Mouse (Mus musculus): ENCODE data around the gene Mpp3. TPM values are rescaled to one million over a fixed set of nuclear protein-coding genes. Genes with fewer than 3 reads are reported as not detected.
A peak's percentile ranks its signal among the peaks of the same experiment; 100 is the strongest.

Gene Mpp3
- 4.9 and 8.0 TPM in 2 replicates for total RNA-seq (2014; rRNA removed; ENCODE audit: low replicate concordance)
- 1.7 and 2.2 TPM in 2 replicates for polyA plus RNA-seq (2015; fragmentation: Nextera tagmentation; extraction: Ambion mirVana)

DNA sequence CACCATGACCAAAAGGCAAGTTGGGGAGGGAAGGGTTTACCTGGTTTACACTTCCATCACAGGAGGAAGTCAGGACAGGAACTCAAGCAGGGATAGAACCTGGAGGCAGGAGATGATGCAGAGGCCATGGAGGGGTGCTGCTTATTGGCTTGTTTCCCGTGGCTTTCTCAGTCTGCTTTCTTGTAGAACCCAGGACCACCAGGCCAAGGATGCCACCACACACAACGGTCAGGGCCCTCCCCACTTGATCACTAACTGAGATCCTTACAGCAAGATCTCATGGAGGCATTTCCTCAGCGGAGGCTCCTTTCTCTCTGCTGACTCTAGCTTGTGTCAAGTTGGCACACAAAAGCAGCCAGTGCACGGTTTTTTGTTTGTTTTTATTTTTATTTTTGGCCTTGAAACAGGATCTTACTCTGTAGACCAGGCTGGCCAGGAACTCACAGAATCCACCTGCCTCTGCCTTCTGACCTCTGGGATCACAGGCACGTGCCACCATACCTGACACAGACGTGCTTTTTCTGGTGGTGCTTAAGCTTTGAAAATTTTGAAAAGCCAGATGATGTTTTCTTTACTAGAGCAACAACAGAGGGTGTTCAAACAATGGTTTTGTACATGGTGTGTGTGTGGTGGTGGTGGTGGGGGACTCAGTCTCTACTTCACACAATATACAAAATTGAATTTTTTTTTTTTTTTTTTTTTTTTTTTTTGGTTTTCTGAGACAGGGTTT is at the start of gene Mpp3:
Gene Mpp3, minus strand, starts transcription at position 375 of the 730 bp plus-strand sequence.
- Histone ChIP-seq H3K27ac (ENCODE audit: low read depth) (no peak within 1 kb of the TSS), H3K27me3 (ENCODE audit: control insufficient read depth, insufficient read depth, low read length) (peaks cover 9% of the 10 kb centered on the region; the same call in 1 of the 2 replicates), H3K9me3 (replicated peaks; ENCODE audit: control insufficient read depth, low read length) (no peaks in the 10 kb centered on the region), H3K9ac (replicated peaks; ENCODE audit: low read depth, low read length) (no peak within 1 kb of the TSS), H3K4me3 (ENCODE audit: low read depth, low read length) (peak within 1 kb of the TSS; percentile 70), H3K36me3 (replicated peaks; ENCODE audit: control insufficient read depth, insufficient read depth, low read length) (no peaks in the 10 kb centered on the region), H3K4me1 (ENCODE audit: control insufficient read depth, insufficient read depth) (0 out of 2 replicates have a peak, but pooled peaks cover 3% of the 10 kb centered on the region), H3K4me2 (ENCODE audit: low read depth, low read length) (peak within 1 kb of the TSS; percentile 94)
- ATAC-seq (ENCODE audit: insufficient read depth, low read depth), result no peak
- WGBS, result 75% methylated on average over 6 of the region's 6 CpGs
- TF ChIP-seq CTCF (IDR thresholded peaks at IDR 0.05; ENCODE audit: low read depth) (no peak), EP300 (IDR thresholded peaks at IDR 0.05; ENCODE audit: low read depth) (no peak)
- no peak for DNase-seq (ENCODE audit: low spot score)

DNA sequence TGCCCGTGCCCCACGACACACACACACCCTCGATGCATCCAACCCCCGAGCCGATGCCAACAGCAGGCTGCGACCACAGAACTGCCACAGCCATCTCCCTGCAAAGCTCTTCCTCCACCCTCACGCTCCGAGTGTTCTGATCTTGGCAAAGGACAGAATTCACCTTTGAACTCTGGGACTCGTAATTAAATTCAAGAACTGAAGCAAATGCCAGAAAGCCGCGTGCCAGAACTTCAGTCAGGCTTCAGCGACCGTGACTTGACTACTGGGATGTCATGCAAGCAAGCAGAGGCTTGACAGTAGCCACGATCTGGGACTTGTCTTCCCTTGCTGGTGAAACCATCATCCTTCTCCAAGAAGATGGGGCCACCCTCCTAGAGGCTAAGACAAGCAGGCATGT is 45.5 kb upstream of the Mpp3 start:
- WGBS, result 82% methylated on average over 14 of the region's 14 CpGs
- no peak for DNase-seq (ENCODE audit: low spot score)
- ATAC-seq (ENCODE audit: insufficient read depth, low read depth), result no peak

DNA sequence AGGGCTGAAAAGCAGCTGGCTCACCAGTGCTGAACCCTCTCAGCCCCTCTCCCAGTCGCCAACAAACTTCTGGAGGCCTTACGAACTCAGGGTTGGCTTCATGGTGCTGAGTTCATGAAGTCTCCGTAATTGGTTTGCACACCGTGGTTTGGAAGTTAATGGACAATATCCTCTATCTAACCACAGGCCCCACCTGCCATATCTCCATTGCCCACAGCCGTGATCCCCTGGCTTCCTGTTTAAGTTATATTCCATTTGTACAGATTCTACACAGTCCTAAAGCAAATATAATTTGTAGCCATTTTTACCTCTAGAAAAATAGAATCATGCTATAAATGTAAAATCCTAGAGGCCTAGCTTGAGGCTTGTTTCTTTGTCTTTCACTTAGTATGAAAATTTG is 44.5 kb upstream of the Mpp3 start:
- Histone ChIP-seq H3K4me2 (ENCODE audit: low read depth, low read length) (no peak overlapping the region), H3K4me3 (ENCODE audit: low read depth, low read length) (no peak overlapping the region), H3K27me3 (ENCODE audit: control insufficient read depth, insufficient read depth, low read length) (no peaks in the 10 kb centered on the region), H3K9ac (replicated peaks; ENCODE audit: low read depth, low read length) (no peak overlapping the region), H3K9me3 (replicated peaks; ENCODE audit: control insufficient read depth, low read length) (no peaks in the 10 kb centered on the region), H3K27ac (ENCODE audit: low read depth) (no peak overlapping the region), H3K36me3 (replicated peaks; ENCODE audit: control insufficient read depth, insufficient read depth, low read length) (no peaks in the 10 kb centered on the region), H3K4me1 (ENCODE audit: control insufficient read depth, insufficient read depth) (no peaks in the 10 kb centered on the region)
- ATAC-seq (ENCODE audit: insufficient read depth, low read depth) (no peak), DNase-seq (ENCODE audit: low spot score) (no peak)
- TF ChIP-seq EP300 (IDR thresholded peaks at IDR 0.05; ENCODE audit: low read depth) (no peak), CTCF (IDR thresholded peaks at IDR 0.05; ENCODE audit: low read depth) (no peak)
- 75% methylated on average over 5 of the region's 5 CpGs for WGBS

More for the DNA sequence above, 45.5 kb upstream of the Mpp3 start:
- Histone ChIP-seq H3K4me3 (ENCODE audit: low read depth, low read length) (no peak overlapping the region), H3K9ac (replicated peaks; ENCODE audit: low read depth, low read length) (no peak overlapping the region), H3K4me1 (ENCODE audit: control insufficient read depth, insufficient read depth) (no peaks in the 10 kb centered on the region), H3K4me2 (ENCODE audit: low read depth, low read length) (no peak overlapping the region), H3K27ac (ENCODE audit: low read depth) (no peak overlapping the region), H3K9me3 (replicated peaks; ENCODE audit: control insufficient read depth, low read length) (no peaks in the 10 kb centered on the region), H3K36me3 (replicated peaks; ENCODE audit: control insufficient read depth, insufficient read depth, low read length) (no peaks in the 10 kb centered on the region), H3K27me3 (ENCODE audit: control insufficient read depth, insufficient read depth, low read length) (no peaks in the 10 kb centered on the region)
- TF ChIP-seq CTCF (IDR thresholded peaks at IDR 0.05; ENCODE audit: low read depth), result no peak
- no peak for TF ChIP-seq EP300 (IDR thresholded peaks at IDR 0.05; ENCODE audit: low read depth)

DNA sequence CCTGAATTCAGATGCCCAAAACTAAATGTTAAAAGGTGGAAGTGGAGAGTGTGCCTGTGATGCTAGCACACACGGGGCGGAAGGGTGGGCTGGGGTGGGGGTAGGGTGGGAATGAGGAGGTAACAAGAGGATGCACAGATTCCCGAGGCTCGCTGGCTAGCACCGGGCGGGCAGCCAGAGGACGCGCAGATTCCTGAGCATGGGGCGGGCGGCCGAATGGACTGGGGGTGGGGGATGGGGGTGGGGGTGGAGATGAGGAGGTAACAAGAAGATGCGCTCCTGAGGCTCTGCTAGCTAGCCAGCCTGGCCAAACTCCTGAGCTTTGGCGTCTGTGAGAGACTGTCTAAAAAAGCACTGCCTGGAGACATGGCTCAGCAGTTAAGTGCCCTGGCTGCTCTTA is 42.2 kb upstream of the Mpp3 start:
- H3K4me2 ChIP-seq (ENCODE audit: low read depth, low read length), result peak overlapping the region; percentile 26
- no peaks in the 10 kb centered on the region for H3K36me3 ChIP-seq (replicated peaks; ENCODE audit: control insufficient read depth, insufficient read depth, low read length)
- no peaks in the 10 kb centered on the region for H3K4me1 ChIP-seq (ENCODE audit: control insufficient read depth, insufficient read depth)
- no peak overlapping the region for H3K27ac ChIP-seq (ENCODE audit: low read depth)
- no peak overlapping the region for H3K4me3 ChIP-seq (ENCODE audit: low read depth, low read length)
- no peak overlapping the region for H3K9ac ChIP-seq (replicated peaks; ENCODE audit: low read depth, low read length)
- H3K9me3 ChIP-seq (replicated peaks; ENCODE audit: control insufficient read depth, low read length), result no peaks in the 10 kb centered on the region
- TF ChIP-seq EP300 (IDR thresholded peaks at IDR 0.05; ENCODE audit: low read depth), result no peak
- ATAC-seq (ENCODE audit: insufficient read depth, low read depth), result no peak; the same call in 1 of the 2 replicates
- DNase-seq (ENCODE audit: low spot score), result peak; percentile 17
- no peaks in the 10 kb centered on the region for H3K27me3 ChIP-seq (ENCODE audit: control insufficient read depth, insufficient read depth, low read length)
- WGBS, result 3% methylated on average over 13 of the region's 13 CpGs

DNA sequence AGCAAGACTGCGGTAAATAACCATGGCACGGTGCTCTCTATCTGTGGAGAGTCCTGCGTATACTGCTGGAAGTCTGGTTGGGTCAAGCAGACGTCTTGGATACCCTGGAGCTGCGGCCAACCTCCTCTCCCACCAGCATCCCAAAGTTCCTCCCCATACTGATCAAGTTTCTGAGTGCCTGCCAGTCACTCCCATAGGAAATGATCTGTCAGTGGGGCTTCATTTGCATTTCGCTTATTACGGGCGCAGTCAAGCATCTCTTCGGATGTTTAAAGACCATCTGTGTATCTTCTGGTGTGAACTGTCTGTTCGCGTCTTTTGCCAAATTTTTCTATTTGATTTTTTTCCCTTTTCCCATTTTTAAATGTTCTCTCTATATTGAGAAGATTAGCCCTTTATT is 41.4 kb upstream of the Mpp3 start:
- H3K4me2 ChIP-seq (ENCODE audit: low read depth, low read length), result no peak overlapping the region
- DNase-seq (ENCODE audit: low spot score) (no peak), ATAC-seq (ENCODE audit: insufficient read depth, low read depth) (no peak)
- no peak overlapping the region for H3K27ac ChIP-seq (ENCODE audit: low read depth)
- no peak for TF ChIP-seq CTCF (IDR thresholded peaks at IDR 0.05; ENCODE audit: low read depth)
- H3K9me3 ChIP-seq (replicated peaks; ENCODE audit: control insufficient read depth, low read length), result no peaks in the 10 kb centered on the region
- H3K27me3 ChIP-seq (ENCODE audit: control insufficient read depth, insufficient read depth, low read length), result no peaks in the 10 kb centered on the region
- no peaks in the 10 kb centered on the region for H3K36me3 ChIP-seq (replicated peaks; ENCODE audit: control insufficient read depth, insufficient read depth, low read length)
- no peaks in the 10 kb centered on the region for H3K4me1 ChIP-seq (ENCODE audit: control insufficient read depth, insufficient read depth)
- H3K4me3 ChIP-seq (ENCODE audit: low read depth, low read length), result no peak overlapping the region
- H3K9ac ChIP-seq (replicated peaks; ENCODE audit: low read depth, low read length), result no peak overlapping the region
- 67% methylated on average over 11 of the region's 11 CpGs for WGBS

DNA sequence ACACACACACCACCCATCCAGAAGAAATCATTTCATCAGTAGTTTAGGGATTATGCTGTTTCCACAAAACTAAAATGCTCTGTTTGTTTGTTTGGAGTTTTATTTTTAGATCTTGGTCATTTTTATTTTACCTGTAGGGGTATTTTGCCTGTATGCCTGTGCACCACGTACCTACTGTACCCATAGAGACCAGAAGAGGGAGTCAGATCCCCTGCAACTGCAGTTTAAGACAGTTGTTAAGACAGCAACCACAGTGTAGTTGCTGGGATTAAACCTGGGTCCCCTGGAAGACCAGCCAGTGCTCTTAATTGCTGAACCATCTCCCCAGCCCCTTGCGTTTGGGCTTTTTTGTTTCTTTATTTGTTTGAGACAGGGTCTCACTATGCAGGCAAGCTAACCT is 40.7 kb upstream of the Mpp3 start:
- no peak for ATAC-seq (ENCODE audit: insufficient read depth, low read depth)
- no peak overlapping the region for H3K27ac ChIP-seq (ENCODE audit: low read depth)
- H3K4me1 ChIP-seq (ENCODE audit: control insufficient read depth, insufficient read depth), result no peaks in the 10 kb centered on the region
- DNase-seq (ENCODE audit: low spot score), result no peak
- TF ChIP-seq EP300 (IDR thresholded peaks at IDR 0.05; ENCODE audit: low read depth), result no peak
- TF ChIP-seq CTCF (IDR thresholded peaks at IDR 0.05; ENCODE audit: low read depth), result peak; percentile 35
- no peak overlapping the region for H3K9ac ChIP-seq (replicated peaks; ENCODE audit: low read depth, low read length)
- no peak overlapping the region for H3K4me2 ChIP-seq (ENCODE audit: low read depth, low read length)
- WGBS, result 55% methylated on average over 2 of the region's 2 CpGs
- no peak overlapping the region for H3K4me3 ChIP-seq (ENCODE audit: low read depth, low read length)
- H3K27me3 ChIP-seq (ENCODE audit: control insufficient read depth, insufficient read depth, low read length), result no peaks in the 10 kb centered on the region
- H3K9me3 ChIP-seq (replicated peaks; ENCODE audit: control insufficient read depth, low read length), result no peaks in the 10 kb centered on the region
- no peaks in the 10 kb centered on the region for H3K36me3 ChIP-seq (replicated peaks; ENCODE audit: control insufficient read depth, insufficient read depth, low read length)
